Mouse (Mus musculus) kidney, postnatal 25 days (tissue): Measurements from ENCODE around the gene Agpat1.

Source experiments
- DNase-seq, 2 experiments: peaks; one replicate each; pipeline ENCODE4 v3.0.0; 2021; ENCODE audit warnings: mixed read lengths in 2 of 2

Gene Agpat1

GRCm38 (mm10) chr17:34635671-34636070 lies 31.6 kb downstream of the Agpat1 start:
- no peak for DNase-seq

- no peak for DNase-seq
Measured at GRCm38 (mm10) chr17:34637459-34637858, 33.4 kb downstream of the Agpat1 start.

GRCm38 (mm10) chr17:34639461-34640255 lies 35.6 kb downstream of the Agpat1 start:
- DNase-seq = peak in 1 of 2 experiments; percentile 24

GRCm38 (mm10) chr17:34640778-34641601 lies 36.9 kb downstream of the Agpat1 start:
- peak in 1 of 2 experiments; percentile 66 for DNase-seq

- no peak for DNase-seq
Measured at GRCm38 (mm10) chr17:34641945-34642344, 37.9 kb downstream of the Agpat1 start.

GRCm38 (mm10) chr17:34643379-34643778 lies 39.3 kb downstream of the Agpat1 start:
- peak in 1 of 2 experiments; percentile 27 for DNase-seq

GRCm38 (mm10) chr17:34643944-34644343 lies 39.9 kb downstream of the Agpat1 start:
- DNase-seq = no peak

GRCm38 (mm10) chr17:34644608-34645007 lies 40.5 kb downstream of the Agpat1 start, which contains the start of gene Fkbpl:
Gene Fkbpl, plus strand, starts transcription at chr17:34644764.
- DNase-seq = peak; percentile 98

GRCm38 (mm10) chr17:34645256-34645829 lies 41.3 kb downstream of the Agpat1 start:
- DNase-seq = peak in 1 of 2 experiments; percentile 28

GRCm38 (mm10) chr17:34645831-34646511 lies 41.9 kb downstream of the Agpat1 start:
- DNase-seq = peak in 1 of 2 experiments; percentile 53

GRCm38 (mm10) chr17:34646906-34647787 lies 43.1 kb downstream of the Agpat1 start, which contains the start of gene Atf6b:
Gene Atf6b, plus strand, starts transcription at chr17:34647146.
- peak; percentile 97 to 100 for DNase-seq

- DNase-seq = peak in 1 of 2 experiments; percentile 36
Measured at GRCm38 (mm10) chr17:34648141-34648890, 44.3 kb downstream of the Agpat1 start.

GRCm38 (mm10) chr17:34649106-34649864 lies 45.2 kb downstream of the Agpat1 start:
- no peak for DNase-seq

GRCm38 (mm10) chr17:34650781-34651180 lies 46.7 kb downstream of the Agpat1 start:
- no peak for DNase-seq

- DNase-seq = peak; percentile 64 to 75
Measured at GRCm38 (mm10) chr17:34651507-34652221, 47.6 kb downstream of the Agpat1 start.

- DNase-seq = no peak
Measured at GRCm38 (mm10) chr17:34652546-34652945, 48.5 kb downstream of the Agpat1 start.

GRCm38 (mm10) chr17:34652985-34653384 lies 48.9 kb downstream of the Agpat1 start:
- DNase-seq = no peak

- peak in 1 of 2 experiments; percentile 77 for DNase-seq
Measured at GRCm38 (mm10) chr17:34653746-34654285, 49.8 kb downstream of the Agpat1 start.

GRCm38 (mm10) chr17:34654392-34654791 lies 50.3 kb downstream of the Agpat1 start:
- no peak for DNase-seq
